Mouse (Mus musculus): ENCODE data around the gene Gprc6a.

The Gprc6a gene

DNA sequence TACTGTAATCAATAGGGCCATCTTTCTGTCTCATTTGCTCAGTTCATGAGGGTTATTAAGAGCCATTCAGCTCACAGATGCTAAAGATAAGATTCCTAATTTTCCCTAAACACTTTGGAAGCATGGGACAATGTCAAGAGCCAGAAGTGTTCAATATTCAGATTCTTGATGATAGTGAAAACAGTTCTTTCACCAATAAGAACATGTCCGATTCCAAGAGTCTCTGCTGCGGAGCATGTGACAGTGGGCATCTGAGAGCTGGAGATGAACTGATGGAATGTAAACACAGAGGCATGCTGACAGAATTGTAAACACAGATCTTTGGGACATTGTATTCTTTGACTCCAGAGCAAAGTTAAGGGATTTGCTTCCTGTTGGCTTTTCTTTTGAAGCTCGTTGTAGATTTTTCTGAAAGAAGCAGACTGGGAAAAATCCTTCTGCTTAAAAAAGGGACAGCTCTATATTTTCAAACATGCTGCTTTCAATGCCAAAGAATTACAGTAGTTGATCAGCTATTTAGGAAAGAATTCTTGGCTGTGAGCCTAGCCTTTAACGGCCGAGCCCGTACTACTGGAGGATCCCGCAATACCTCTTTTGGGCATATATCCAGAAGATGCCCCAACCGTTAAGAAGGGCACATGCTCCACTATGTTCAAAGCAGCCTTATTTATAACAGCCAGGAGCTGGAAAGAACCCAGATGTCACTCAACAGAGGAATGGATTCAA is at the start of gene Gprc6a:
TSS of gene Gprc6a (minus strand) at position 51 of the 726 bp plus-strand sequence.
- no peak for ATAC-seq (ENCODE audit: insufficient number of reproducible peaks, low FRiP score, low TSS enrichment)

GRCm38 (mm10) chr10:51678251-51678639 is 47.0 kb upstream of the Gprc6a start:
- ATAC-seq (ENCODE audit: insufficient number of reproducible peaks, low FRiP score, low TSS enrichment), result no peak

- ATAC-seq (ENCODE audit: insufficient number of reproducible peaks, low FRiP score, low TSS enrichment), result peak; percentile 45; the same call in 1 of the 2 replicates
These were observed 46.4 kb upstream of the Gprc6a start, which contains the start of gene Rfx6 for GRCm38 (mm10) chr10:51677548-51678250. TSS of gene Rfx6 (plus strand) at chr10:51677756.

DNA sequence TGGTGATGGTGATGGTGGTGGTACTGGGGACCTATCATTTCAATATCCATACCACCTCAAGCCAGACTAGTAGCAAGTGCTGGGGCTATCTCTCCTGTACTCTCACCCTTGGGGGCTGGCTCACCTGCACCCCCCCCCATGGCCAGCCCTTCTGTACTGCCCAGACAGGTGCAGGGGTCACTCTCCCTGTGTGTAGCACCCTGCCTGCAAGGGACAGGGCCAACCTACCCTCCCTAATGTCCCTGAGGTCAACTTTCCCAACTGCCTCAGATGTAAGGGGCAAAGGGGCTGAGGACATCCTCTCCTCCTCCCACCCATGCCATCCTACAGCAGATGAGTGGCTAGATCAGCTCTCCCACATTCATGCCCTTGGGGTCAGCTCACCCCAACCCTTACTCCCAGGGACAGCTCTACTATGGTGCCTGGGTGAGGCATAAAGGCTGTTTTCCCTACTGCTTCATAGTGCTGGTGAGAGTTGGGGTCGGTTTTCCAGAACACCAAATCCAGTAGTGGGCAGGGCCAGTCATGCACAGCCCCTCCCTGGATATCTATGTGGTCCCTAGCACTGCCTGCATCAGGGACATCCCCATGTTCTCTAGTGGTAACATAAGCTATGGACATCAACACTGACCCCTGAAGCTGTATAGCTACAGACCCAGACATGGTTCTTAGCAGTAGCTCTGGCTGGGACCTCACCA is 41.0 kb upstream of the Gprc6a start:
- 0 out of 2 replicates have a peak, but pooled peaks have one; percentile 40 for ATAC-seq (ENCODE audit: insufficient number of reproducible peaks, low FRiP score, low TSS enrichment)

DNA sequence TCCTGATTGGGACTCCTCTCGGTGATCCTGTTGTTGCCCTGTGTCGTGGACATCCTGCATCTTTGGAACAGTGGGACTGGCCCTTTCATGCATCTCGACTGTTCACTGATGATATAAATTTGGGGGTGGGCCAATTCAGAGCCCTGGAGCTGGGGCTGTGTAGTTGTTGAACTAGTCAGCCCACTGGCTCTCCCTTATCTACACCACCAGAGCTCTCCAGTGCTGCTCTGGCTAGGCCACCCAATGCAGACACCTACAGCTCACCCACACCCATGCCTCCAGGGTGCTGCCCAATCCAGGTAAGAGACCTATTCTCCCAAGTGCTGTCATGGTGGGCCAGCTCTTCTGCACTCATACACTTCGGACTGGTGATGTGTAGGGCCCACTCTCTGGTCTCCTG is 40.3 kb upstream of the Gprc6a start:
- ATAC-seq (ENCODE audit: insufficient number of reproducible peaks, low FRiP score, low TSS enrichment), result peak; percentile 26; the same call in 1 of the 2 replicates

DNA sequence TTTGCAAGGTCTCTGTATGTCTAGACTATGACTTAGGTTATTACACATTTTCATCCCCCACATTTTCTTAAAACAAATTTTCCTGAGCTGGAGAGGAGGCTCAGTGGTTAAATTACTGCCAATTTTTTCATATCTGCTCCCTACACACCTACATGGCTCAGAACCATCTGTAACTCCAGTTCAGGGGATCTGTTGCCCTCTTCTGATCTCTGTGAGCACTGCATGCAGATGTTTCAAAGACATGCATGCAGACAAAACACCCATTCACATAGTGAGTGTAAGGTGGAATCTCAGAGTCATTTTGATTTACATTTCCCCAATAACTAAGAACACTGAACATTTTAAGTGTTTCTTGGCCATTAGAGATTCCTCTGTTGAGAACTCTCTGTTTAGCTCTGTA is 38.1 kb upstream of the Gprc6a start:
- ATAC-seq (ENCODE audit: insufficient number of reproducible peaks, low FRiP score, low TSS enrichment), result no peak

GRCm38 (mm10) chr10:51657324-51657723 is 26.1 kb upstream of the Gprc6a start:
- no peak for ATAC-seq (ENCODE audit: insufficient number of reproducible peaks, low FRiP score, low TSS enrichment)

GRCm38 (mm10) chr10:51649506-51650221 is 18.4 kb upstream of the Gprc6a start:
- ATAC-seq (ENCODE audit: insufficient number of reproducible peaks, low FRiP score, low TSS enrichment), result no peak

DNA sequence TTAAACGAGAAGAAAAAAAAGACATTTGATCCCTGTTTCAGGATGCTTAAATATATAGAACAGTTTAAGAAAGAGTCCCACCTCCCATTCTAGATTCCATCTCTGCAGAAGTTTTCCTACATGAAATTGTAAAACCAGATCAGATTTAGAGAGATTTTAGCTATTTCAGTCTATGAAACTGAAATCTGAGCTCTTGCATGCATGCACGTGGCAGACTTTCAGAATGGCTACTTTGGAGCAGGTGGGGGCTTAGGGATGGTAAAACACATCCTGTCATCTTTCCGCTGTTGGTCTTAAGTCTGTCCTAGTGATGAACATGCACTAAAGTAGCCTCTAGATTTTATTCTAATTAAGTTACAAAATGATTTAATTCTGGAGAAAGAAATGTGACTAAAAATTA is 10.1 kb downstream of the Gprc6a start:
- ATAC-seq (ENCODE audit: insufficient number of reproducible peaks, low FRiP score, low TSS enrichment), result no peak

DNA sequence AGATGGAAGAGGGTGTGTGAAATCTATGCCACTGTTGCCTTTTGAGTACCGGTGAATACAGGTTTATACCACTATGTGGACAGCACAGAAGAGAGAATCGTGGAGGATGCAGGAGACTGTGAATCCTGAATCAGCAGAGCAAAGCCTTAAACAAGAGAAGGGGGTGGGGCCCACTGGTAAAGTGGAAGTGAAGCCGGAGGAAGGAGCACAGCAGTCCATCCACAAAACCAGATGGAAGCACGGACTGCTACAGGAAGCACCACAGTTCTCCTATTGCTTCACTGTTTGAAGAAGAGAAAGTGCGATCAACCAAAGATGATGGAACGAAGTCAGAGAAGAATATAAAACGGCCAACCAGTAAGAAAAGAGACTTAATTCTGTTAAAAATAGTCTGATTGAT is 11.1 kb downstream of the Gprc6a start:
- ATAC-seq (ENCODE audit: insufficient number of reproducible peaks, low FRiP score, low TSS enrichment), result no peak

- no peak for ATAC-seq (ENCODE audit: insufficient number of reproducible peaks, low FRiP score, low TSS enrichment)
These were observed 12.7 kb downstream of the Gprc6a start for GRCm38 (mm10) chr10:51618538-51618937.

GRCm38 (mm10) chr10:51614826-51615590 is 16.3 kb downstream of the Gprc6a start:
- no peak for ATAC-seq (ENCODE audit: insufficient number of reproducible peaks, low FRiP score, low TSS enrichment)

DNA sequence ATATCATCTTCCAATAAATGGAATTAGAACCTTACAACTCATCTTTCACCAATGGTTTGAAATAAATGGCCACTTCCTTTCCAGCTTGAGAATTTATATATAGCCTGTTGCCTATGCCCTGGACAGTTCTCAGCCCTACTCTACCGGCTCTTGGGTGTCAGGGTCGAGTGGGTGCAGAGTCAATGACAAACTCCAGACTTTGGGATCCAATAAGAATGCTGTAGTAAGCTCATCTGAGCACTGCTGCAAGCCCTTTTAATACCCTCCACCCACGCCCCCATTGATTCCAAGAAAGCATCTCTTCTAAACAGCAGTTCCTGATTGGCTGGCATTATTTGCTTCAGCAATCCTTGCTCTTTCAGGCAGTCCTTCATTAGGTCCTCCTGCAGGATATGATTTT is 17.8 kb downstream of the Gprc6a start:
- ATAC-seq (ENCODE audit: insufficient number of reproducible peaks, low FRiP score, low TSS enrichment), result no peak

GRCm38 (mm10) chr10:51611969-51612682 is 19.1 kb downstream of the Gprc6a start:
- ATAC-seq (ENCODE audit: insufficient number of reproducible peaks, low FRiP score, low TSS enrichment), result no peak

DNA sequence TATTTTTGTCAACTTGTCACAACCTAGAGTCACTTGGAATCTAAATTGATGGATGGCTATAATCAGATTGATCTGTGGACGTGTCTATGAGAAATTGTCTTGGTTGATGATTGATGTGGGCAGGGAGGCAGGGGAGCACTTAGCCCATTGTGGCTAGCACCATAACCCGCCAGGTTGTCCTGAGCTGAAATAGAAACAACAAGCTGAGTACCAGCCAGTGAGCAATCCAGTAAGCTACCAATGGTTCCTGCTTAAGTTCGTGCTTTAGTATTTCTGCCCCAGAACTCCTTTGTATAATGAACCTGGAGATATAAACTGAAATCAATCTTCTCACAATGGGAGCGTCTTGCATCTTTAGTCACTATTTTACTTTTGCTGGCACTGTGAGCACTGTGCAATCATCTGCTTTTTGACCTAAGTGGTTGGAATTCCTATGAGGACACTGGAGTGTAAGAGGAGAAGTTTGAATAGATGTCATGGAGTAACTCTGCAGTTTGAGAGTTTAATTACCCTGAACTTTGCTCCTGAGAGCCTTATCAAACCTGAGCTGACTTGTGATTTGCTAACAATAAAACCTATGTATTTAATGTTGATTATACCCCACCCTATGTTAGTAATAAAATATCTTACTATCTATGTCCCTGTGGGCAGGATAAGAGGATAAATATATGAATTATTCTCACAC is 21.4 kb downstream of the Gprc6a start:
- ATAC-seq (ENCODE audit: insufficient number of reproducible peaks, low FRiP score, low TSS enrichment), result no peak

DNA sequence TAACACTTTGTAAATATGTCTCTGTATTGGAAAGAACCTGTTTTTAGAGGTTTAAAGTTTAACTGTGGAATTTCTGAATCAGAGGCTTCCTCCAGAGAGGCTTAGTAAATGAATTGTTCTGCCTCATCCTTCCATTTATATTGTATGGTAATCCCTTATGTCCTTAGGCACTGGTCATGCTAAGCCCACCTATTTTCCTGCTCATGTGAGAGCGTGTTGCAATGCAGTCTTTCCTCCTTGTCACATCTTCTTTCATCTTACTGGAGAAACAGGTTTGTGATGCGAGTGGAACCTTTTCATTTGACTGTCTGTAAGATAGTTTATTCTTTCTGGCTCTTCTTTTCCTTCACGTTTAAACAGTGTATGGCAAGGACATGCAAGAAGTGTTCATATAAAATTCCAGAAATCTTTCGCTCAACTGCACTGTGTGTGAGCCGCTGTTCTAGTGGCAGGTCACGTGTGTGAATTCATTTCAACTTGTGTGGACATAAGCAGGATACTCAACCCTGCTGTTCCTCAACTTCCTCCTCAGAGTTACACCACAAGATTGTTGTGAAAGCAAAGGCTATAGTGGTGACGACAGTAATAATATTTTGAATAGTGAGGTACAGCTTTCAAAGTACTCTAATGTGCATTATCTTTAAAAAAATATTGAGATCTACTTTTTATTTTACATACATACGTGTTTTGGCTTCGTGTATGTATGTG is 34.2 kb downstream of the Gprc6a start:
- no peak for ATAC-seq (ENCODE audit: insufficient number of reproducible peaks, low FRiP score, low TSS enrichment)

DNA sequence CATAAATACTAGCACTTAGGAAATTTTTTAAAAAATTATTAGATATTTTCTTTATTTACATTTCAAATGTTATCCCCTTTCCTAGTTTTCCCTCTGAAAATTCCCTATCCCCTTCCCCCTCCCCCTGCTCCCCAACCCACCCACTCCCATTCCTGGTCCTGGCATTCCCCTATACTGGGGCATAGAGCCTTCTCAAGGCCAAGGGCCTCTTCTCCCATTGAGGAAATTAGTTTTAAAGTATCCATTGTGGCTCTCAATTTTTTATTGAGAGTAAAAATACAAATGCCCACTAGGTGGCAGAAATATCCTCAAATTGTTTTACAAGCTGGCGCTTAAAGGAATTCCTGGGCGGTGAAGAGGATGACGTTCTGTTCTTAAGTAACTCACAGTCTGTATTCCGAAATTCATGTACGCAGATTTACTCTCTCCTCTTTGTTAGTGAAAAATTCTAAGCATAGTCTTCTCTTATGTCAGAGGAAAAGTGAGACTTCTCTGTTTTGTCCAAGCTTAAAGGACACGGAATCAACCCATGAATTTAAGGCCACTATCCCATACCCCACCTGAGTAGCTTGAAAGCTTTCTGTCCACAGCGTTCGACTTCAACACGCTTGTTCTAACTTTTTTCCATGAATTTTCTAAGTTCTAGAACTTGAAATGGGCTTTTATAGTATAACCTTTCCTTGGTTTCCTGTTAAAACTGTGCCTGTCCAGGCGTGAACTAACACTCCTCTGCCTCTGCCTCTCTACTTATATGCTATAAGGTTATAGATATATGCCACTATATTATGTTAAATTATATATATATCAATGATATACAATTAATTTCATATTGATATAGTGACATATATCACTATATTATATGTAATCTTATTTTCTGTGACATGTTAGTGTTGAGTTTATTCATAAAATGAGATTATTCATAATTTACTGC is 36.0 kb downstream of the Gprc6a start:
- 0 out of 2 replicates have a peak, but pooled peaks have one; percentile 45 for ATAC-seq (ENCODE audit: insufficient number of reproducible peaks, low FRiP score, low TSS enrichment)
